27 mouse cellular contexts compared by ENCODE assay signal in the genomic region with DNA sequence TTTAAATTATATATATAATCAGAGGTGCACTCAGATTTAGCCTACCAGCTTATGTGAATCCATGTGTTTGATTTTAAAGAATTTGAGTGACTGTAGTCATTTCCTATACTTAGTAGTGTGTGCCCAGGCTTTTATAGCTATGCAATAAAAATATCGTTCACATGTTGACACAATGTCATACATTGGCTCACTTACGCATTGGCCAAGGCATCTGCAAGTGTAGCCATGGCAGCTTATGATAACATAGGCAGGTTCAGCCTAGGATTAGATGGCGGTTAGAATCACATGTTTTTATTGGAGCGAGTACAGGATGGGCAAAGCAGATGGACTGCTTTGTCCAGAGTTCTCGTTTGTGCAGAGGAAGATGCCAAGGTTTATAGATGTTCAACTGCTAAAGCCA. TPM values are rescaled to one million over a fixed set of nuclear protein-coding genes. Genes with fewer than 3 reads are reported as not detected.
DNase-seq lines count a peak whose midpoint lies in the region; ATAC-seq and TF ChIP-seq lines count a peak whose summit lies in the region.
"Had no signal": no experiment of that assay in that cellular context is flagged by ENCODE, and none has a peak within 500 bp of the region (broad histone marks: within the 10 kb centered on the region; RNA-seq: fewer than 3 reads in every experiment).

No protein-coding gene starts in this region.

- no peak overlapping the region for H3K27ac ChIP-seq in gastrocnemius, adult 2 months
- no peak overlapping the region for H3K27ac ChIP-seq in intestine, embryonic 15.5 days
- no peak overlapping the region for H3K27ac ChIP-seq in kidney, embryonic 16.5 days (ENCODE audit: low read length)
- H3K27ac ChIP-seq: embryonic facial prominence, embryonic 10.5 days; embryonic facial prominence, embryonic 13.5 days; forebrain, embryonic 15.5 days; heart, adult 2 months; heart, embryonic 10.5 days; heart, embryonic 13.5 days; hindbrain, embryonic 14.5 days; hindbrain, postnatal 0 days had no signal

- WGBS in intestine, embryonic 15.5 days, result 64% methylated on average over 5 of the region's 5 CpGs
- 27% methylated on average over 5 of the region's 5 CpGs for WGBS in large intestine, adult 2 months
- 75% methylated on average over 5 of the region's 5 CpGs for WGBS in kidney, embryonic 16.5 days

- no peaks in the 10 kb centered on the region for H3K9me3 ChIP-seq in intestine, embryonic 15.5 days
- H3K9me3 ChIP-seq in kidney, embryonic 16.5 days (ENCODE audit: low read length), result no peaks in the 10 kb centered on the region
- H3K9me3 ChIP-seq: embryonic facial prominence, embryonic 10.5 days; embryonic facial prominence, embryonic 13.5 days; forebrain, embryonic 15.5 days; G1E; heart, embryonic 10.5 days; heart, embryonic 13.5 days had no signal

- H3K27me3 ChIP-seq in intestine, embryonic 15.5 days (replicated peaks), result no peaks in the 10 kb centered on the region
- no peaks in the 10 kb centered on the region for H3K27me3 ChIP-seq in kidney, embryonic 16.5 days (ENCODE audit: insufficient read depth, low read length)
- H3K27me3 ChIP-seq: CH12.LX; embryonic facial prominence, embryonic 13.5 days; forebrain, embryonic 15.5 days; heart, embryonic 13.5 days; Patski had no signal

- no peaks in the 10 kb centered on the region for H3K36me3 ChIP-seq in intestine, embryonic 15.5 days
- H3K36me3 ChIP-seq in kidney, embryonic 16.5 days (ENCODE audit: insufficient read depth, low read length), result no peaks in the 10 kb centered on the region
- H3K36me3 ChIP-seq: embryonic facial prominence, embryonic 10.5 days; embryonic facial prominence, embryonic 13.5 days; forebrain, embryonic 15.5 days; G1E; heart, embryonic 10.5 days; heart, embryonic 13.5 days had no signal

- no peak overlapping the region for H3K4me3 ChIP-seq in gastrocnemius, adult 2 months
- no peak overlapping the region for H3K4me3 ChIP-seq in intestine, embryonic 15.5 days (replicated peaks)
- H3K4me3 ChIP-seq in kidney, embryonic 16.5 days (ENCODE audit: low read length), result no peak overlapping the region
- H3K4me3 ChIP-seq: embryonic facial prominence, embryonic 10.5 days; embryonic facial prominence, embryonic 13.5 days; forebrain, embryonic 15.5 days; heart, adult 2 months; heart, embryonic 10.5 days; heart, embryonic 13.5 days had no signal

- TF ChIP-seq CTCF in gastrocnemius, adult 2 months (IDR thresholded peaks at IDR 0.05), result no peak

- no peak overlapping the region for H3K4me2 ChIP-seq in intestine, embryonic 15.5 days (replicated peaks)
- no peak overlapping the region for H3K4me2 ChIP-seq in kidney, embryonic 16.5 days (replicated peaks; ENCODE audit: low read depth, low read length)
- H3K4me2 ChIP-seq: embryonic facial prominence, embryonic 13.5 days; forebrain, embryonic 15.5 days; heart, embryonic 13.5 days; hindbrain, embryonic 14.5 days had no signal

- H3K9ac ChIP-seq in intestine, embryonic 15.5 days, result no peak overlapping the region
- no peak overlapping the region for H3K9ac ChIP-seq in kidney, embryonic 16.5 days (replicated peaks; ENCODE audit: low read length)
- H3K9ac ChIP-seq: embryonic facial prominence, embryonic 13.5 days; forebrain, embryonic 15.5 days; heart, embryonic 13.5 days; hindbrain, embryonic 14.5 days had no signal

- H3K4me1 ChIP-seq in intestine, embryonic 15.5 days (replicated peaks), result no peaks in the 10 kb centered on the region
- H3K4me1 ChIP-seq in kidney, embryonic 16.5 days (ENCODE audit: insufficient read depth, low read length), result no peaks in the 10 kb centered on the region
- H3K4me1 ChIP-seq: embryonic facial prominence, embryonic 10.5 days; embryonic facial prominence, embryonic 13.5 days; forebrain, embryonic 15.5 days had no signal

- peak; percentile 12 for DNase-seq in gastrocnemius, adult 18-20 months (ENCODE audit: low spot score)
- DNase-seq in gastrocnemius, adult 2 months, result no peak
- DNase-seq in large intestine, adult 2 months (ENCODE audit: low read depth, low spot score), result peak; percentile 62
- DNase-seq in embryo, embryonic 11 days, result no peak
- DNase-seq in testis, postnatal 14 days (ENCODE audit: low spot score), result no peak
- DNase-seq: adrenal gland, postnatal 10 days; adrenal gland, postnatal 36 days; B cell, adult 2 months; cerebellum, adult 18-20 months; cerebellum, adult 9-11 months; gastrocnemius, postnatal 25 days; heart, adult 2 months; heart, postnatal 14 days; heart, postnatal 4 days had no signal

- ATAC-seq in intestine, embryonic 15.5 days, result peak; percentile 68; the same call in 1 of the 2 replicates
- ATAC-seq in kidney, embryonic 16.5 days (ENCODE audit: low FRiP score, low TSS enrichment), result no peak
- ATAC-seq: forebrain, embryonic 15.5 days; hindbrain, postnatal 0 days; inflammation-experienced regulatory T-cells, adult 6 months; Patski had no signal

- intact Hi-C loops in gastrocnemius, adult 2 months (cut with DNase I), result no loop called here

RNA-seq across cellular contexts. Expression of gene Tnik, which starts 40.9 kb away (rescaled TPM):
- 10 to 100 TPM; 31.1 to 31.7 TPM for total RNA-seq in gastrocnemius, adult 18-20 months (2021)
- 10 to 100 TPM; 38.8 to 42.7 TPM for total RNA-seq in gastrocnemius, adult 2 months (2021)
- 12.3 and 13.9 TPM in 2 replicates for polyA plus RNA-seq in intestine, embryonic 15.5 days (2015; fragmentation: Nextera tagmentation; extraction: Ambion mirVana)
- polyA plus RNA-seq in large intestine, adult 2 months (2012; rRNA removed), result 4.9 and 10.6 TPM in 2 replicates
- polyA plus RNA-seq in kidney, embryonic 16.5 days (2015; fragmentation: Nextera tagmentation; extraction: Ambion mirVana), result 2.7 and 3.1 TPM in 2 replicates

Comparison
In these comparisons a context has a peak if more than half of its experiments do, and no peak if none do; other contexts are left out.
1. DNase-seq: peak in gastrocnemius, adult 18-20 months (single experiment) and large intestine, adult 2 months (single experiment); none in gastrocnemius, adult 2 months (single experiment), embryo, embryonic 11 days (single experiment) and testis, postnatal 14 days (single experiment).